Mouse (Mus musculus) liver, postnatal 0 days (tissue): ENCODE measurements around the gene Hnrnpa2b1.

ENCODE experiments used
- CTCF ChIP-seq: sonication (generic); IDR thresholded peaks from 2 replicates; pipeline ENCODE4 v1.5.1; 2016; ENCODE audit warnings: antibody characterized with exemption, low read depth
- EP300 ChIP-seq: IDR thresholded peaks from 2 replicates; pipeline ENCODE4 v1.6.1; 2016; ENCODE audit warnings: antibody characterized with exemption, low read depth, mild to moderate bottlenecking

- TF ChIP-seq CTCF, result no peak
- no peak for TF ChIP-seq EP300
Measured at GRCm38 (mm10) chr6:51514860-51515259, 45.2 kb upstream of the Hnrnpa2b1 start.
